Mouse (Mus musculus) intestine, embryonic 16.5 days (tissue): ENCODE data around the gene Ackr3. TPM values are rescaled to one million over a fixed set of nuclear protein-coding genes. Genes with fewer than 3 reads are reported as not detected.

Source experiments
- ATAC-seq: fragments of 200-750 bp; cut with Nextera tagmentation; 2 replicates; pipeline ENCODE4 v1.8.0; 2017; ENCODE audit warnings: moderate TSS enrichment, moderate library complexity
- H3K27ac ChIP-seq: fragments of 300-500 bp; sonication (generic); 2 replicates; pipeline ENCODE4 v1.5.1; 2014; ENCODE audit warnings: mild to moderate bottlenecking, low read length
- H3K27me3 ChIP-seq: fragments of 300-500 bp; sonication (generic); replicated peaks from 2 replicates; pipeline ENCODE4 v1.6.1; 2014; ENCODE audit warnings: low read length, control low read depth, mixed read lengths; ENCODE audit not compliant: control insufficient read depth, insufficient read depth
- H3K36me3 ChIP-seq: fragments of 300-500 bp; sonication (generic); 2 replicates; pipeline ENCODE4 v1.6.1; 2014; ENCODE audit warnings: low read length, control low read depth; ENCODE audit not compliant: control insufficient read depth, insufficient read depth
- H3K4me1 ChIP-seq: fragments of 300-500 bp; sonication (generic); 2 replicates; pipeline ENCODE4 v1.6.1; 2014; ENCODE audit warnings: low read length, control low read depth, mixed read lengths; ENCODE audit not compliant: control insufficient read depth, insufficient read depth
- H3K4me2 ChIP-seq: fragments of 300-500 bp; sonication (generic); 2 replicates; pipeline ENCODE4 v1.6.1; 2014; ENCODE audit warnings: low read depth, low read length, control low read depth
- H3K4me3 ChIP-seq: fragments of 300-500 bp; sonication (generic); 2 replicates; pipeline ENCODE4 v1.5.1; 2014; ENCODE audit warnings: mild to moderate bottlenecking, low read length
- H3K9ac ChIP-seq: fragments of 300-500 bp; sonication (generic); 2 replicates; pipeline ENCODE4 v1.6.1; 2014; ENCODE audit warnings: low read depth, low read length
- H3K9me3 ChIP-seq: fragments of 300-500 bp; sonication (generic); 2 replicates; pipeline ENCODE4 v1.6.1; 2016; ENCODE audit warnings: low read length, control low read depth; ENCODE audit not compliant: control insufficient read depth
- WGBS: fragments of 180-500 bp; shearing (Covaris S2); extraction: QIAGEN DNeasy Blood & Tissue Kit; methylation state at CpG from one replicate; pipeline ENCODE4 v1.1.7; 2014; 5-methylcytosine and 5-hydroxymethylcytosine counted together
- polyA plus RNA-seq: library from polyadenylated mRNA; unstranded; fragments of >200 nt; fragmentation: Nextera tagmentation; extraction: Ambion mirVana; gene quantifications from 2 replicates; pipeline ENCODE4 v1.2.1, GENCODE M21; 2015

The Ackr3 gene
- polyA plus RNA-seq, 1 experiment from 2014 or later = 11.8 TPM

DNA sequence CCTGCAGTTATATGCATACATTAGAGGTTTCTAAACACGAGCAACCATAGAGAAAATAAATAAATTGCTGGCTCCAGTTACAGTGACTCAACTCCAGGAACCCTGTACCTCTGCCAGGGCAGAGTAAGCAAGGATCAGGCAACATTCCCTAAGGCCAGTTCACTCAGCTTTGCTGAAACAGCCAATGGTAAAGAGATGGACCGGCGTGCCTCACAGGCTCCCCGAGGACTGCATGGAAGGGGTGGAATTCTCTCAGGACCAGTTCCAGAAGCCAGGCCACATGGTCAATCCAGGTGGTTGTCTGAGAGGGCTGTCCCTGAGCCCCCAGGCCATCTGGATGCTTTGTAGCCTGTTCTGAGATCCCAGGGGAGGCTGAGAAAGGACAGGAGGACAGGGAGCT, 26.8 kb downstream of the Ackr3 start:
- WGBS = 90% methylated on average over 4 of the region's 4 CpGs
- no peak overlapping the region for H3K9ac ChIP-seq
- no peak overlapping the region for H3K4me2 ChIP-seq
- no peak for ATAC-seq
- H3K9me3 ChIP-seq = no peaks in the 10 kb centered on the region
- H3K27me3 ChIP-seq = no peaks in the 10 kb centered on the region
- H3K27ac ChIP-seq = no peak overlapping the region
- peaks cover 13% of the 10 kb centered on the region; the same call in 1 of the 2 replicates for H3K4me1 ChIP-seq
- no peaks in the 10 kb centered on the region for H3K36me3 ChIP-seq
- H3K4me3 ChIP-seq = no peak overlapping the region

DNA sequence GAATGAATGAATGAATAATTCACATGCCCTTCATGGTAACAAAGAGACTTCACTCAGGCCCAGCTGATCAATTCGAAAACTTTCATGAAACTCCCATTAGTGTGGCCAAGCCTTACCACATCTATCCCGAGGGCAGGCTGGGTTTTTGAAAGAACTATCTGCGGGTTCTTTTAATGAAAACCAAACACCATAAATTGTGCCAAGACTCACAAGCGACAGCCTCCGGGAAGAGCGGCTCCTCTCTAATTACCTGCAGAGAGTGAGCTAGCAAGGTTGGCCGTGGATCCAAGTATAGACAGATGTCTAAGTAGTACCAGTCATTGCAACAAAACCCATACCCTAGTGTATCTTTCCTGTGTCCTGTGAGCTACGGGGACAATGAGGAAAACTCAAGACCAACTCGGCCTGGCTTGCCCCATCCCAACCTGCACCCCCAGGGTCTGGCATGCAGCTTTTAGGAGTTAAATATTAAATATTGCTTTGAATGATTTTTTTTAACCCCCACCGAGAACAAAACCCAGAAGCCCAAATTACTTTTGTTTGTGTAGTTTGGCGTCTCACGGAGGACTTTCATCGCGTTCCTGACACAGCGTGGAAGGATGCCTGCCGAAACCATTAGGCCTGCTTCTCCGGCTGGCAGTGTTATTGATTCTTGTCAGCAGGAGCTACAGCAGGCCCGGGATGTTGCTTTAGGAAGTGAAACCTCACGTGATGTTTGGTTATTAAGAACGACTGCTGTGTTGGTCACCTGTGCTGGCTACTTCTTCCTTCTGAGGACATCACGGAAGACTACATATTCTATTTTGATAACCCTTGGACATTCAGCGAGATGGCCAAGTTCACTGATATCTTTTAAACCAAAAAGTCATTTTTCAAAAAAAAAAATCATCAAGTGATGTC, 28.1 kb downstream of the Ackr3 start:
- Histone ChIP-seq H3K27me3 (no peaks in the 10 kb centered on the region), H3K27ac (no peak overlapping the region), H3K4me3 (no peak overlapping the region), H3K36me3 (no peaks in the 10 kb centered on the region), H3K9ac (no peak overlapping the region), H3K4me1 (peaks cover 10% of the 10 kb centered on the region; the same call in 1 of the 2 replicates), H3K4me2 (no peak overlapping the region), H3K9me3 (no peaks in the 10 kb centered on the region)
- no peak for ATAC-seq
- 64% methylated on average over 22 of the region's 22 CpGs for WGBS

DNA sequence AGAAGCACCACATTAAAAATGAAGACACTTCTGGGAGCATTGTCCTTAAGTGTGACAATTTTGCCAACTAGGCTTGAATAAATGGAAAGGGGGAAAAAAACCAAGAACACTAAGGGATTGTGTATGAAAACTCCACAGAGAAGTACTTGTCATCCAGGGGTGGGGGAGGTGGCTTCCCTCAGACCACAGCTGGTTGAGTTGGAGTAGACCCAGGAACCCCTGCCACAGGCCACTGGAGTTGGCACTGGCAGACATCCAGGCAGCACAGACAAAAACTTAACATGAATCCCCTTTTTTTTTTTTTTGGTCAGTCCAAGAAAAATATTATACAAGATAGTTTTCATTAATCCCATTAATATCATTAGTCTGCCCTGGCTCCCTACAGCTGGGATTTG, 28.7 kb downstream of the Ackr3 start:
- ATAC-seq = no peak
- Histone ChIP-seq H3K4me3 (no peak overlapping the region), H3K9me3 (no peaks in the 10 kb centered on the region), H3K27me3 (no peaks in the 10 kb centered on the region), H3K36me3 (no peaks in the 10 kb centered on the region), H3K27ac (no peak overlapping the region), H3K9ac (no peak overlapping the region), H3K4me2 (no peak overlapping the region), H3K4me1 (peaks cover 9% of the 10 kb centered on the region; the same call in 1 of the 2 replicates)

GRCm38 (mm10) chr1:90234620-90235054, 30.9 kb downstream of the Ackr3 start:
- Histone ChIP-seq H3K4me2 (no peak overlapping the region), H3K36me3 (no peaks in the 10 kb centered on the region), H3K27ac (no peak overlapping the region), H3K9me3 (no peaks in the 10 kb centered on the region), H3K9ac (no peak overlapping the region), H3K4me3 (no peak overlapping the region), H3K4me1 (no peaks in the 10 kb centered on the region), H3K27me3 (no peaks in the 10 kb centered on the region)
- ATAC-seq = no peak
- 68% methylated on average over 11 of the region's 11 CpGs for WGBS

DNA sequence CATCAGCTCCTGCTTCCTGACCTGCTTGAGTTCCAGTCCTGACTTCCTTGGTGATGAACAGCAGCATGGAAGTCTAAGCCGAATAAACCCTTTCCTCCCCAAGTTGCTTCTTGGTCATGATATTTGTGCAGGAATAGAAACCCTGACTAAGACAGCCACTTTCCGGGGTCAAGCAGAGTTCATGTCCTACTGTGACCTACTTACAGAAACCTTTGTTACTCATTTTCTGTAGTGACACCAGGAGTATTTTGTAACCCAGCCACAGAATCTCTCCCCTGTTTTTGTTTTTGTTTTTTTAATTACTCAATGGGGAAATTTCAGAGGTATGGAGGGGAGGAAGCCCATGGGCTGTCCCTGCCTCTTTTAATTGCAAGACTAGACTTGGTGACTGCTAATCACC, 32.9 kb downstream of the Ackr3 start:
- Histone ChIP-seq H3K4me3 (no peak overlapping the region), H3K27me3 (no peaks in the 10 kb centered on the region), H3K4me2 (no peak overlapping the region), H3K27ac (no peak overlapping the region), H3K9me3 (no peaks in the 10 kb centered on the region), H3K4me1 (no peaks in the 10 kb centered on the region), H3K36me3 (no peaks in the 10 kb centered on the region), H3K9ac (no peak overlapping the region)
- no peak for ATAC-seq
- 89% methylated on average over 2 of the region's 2 CpGs for WGBS

- Histone ChIP-seq H3K9ac (no peak overlapping the region), H3K9me3 (no peaks in the 10 kb centered on the region), H3K36me3 (no peaks in the 10 kb centered on the region), H3K27ac (no peak overlapping the region), H3K4me2 (no peak overlapping the region), H3K4me1 (no peaks in the 10 kb centered on the region), H3K27me3 (no peaks in the 10 kb centered on the region), H3K4me3 (no peak overlapping the region)
- 82% methylated on average over 9 of the region's 9 CpGs for WGBS
- no peak for ATAC-seq
Measured at GRCm38 (mm10) chr1:90238095-90238888, 34.5 kb downstream of the Ackr3 start.

- Histone ChIP-seq H3K9ac (no peak overlapping the region), H3K27me3 (no peaks in the 10 kb centered on the region), H3K36me3 (no peaks in the 10 kb centered on the region), H3K4me3 (no peak overlapping the region), H3K4me2 (no peak overlapping the region), H3K27ac (no peak overlapping the region), H3K9me3 (no peaks in the 10 kb centered on the region), H3K4me1 (no peaks in the 10 kb centered on the region)
- 86% methylated on average over 16 of the region's 16 CpGs for WGBS
- no peak for ATAC-seq
Measured at GRCm38 (mm10) chr1:90239336-90240225, 35.8 kb downstream of the Ackr3 start.

DNA sequence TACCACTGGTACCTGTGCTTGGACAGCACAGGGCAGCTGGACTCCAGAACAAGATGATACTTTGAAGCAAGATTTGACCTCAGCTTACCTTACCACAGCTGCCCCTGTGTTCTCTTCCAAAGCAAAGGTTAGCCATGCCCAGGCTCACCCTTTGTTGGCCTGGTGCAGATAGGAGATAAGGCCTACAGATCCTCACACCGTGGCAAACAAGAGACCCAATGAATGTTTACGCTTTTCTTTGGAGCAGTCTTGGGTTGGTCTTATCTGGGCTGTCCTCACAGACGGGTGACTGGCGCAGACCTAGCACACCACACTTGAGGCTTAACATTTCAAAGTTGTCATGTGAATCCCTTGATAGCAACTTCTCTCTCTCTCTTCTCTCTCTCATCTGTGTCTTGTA, 36.5 kb downstream of the Ackr3 start:
- Histone ChIP-seq H3K9me3 (no peaks in the 10 kb centered on the region), H3K9ac (no peak overlapping the region), H3K4me2 (no peak overlapping the region), H3K4me1 (no peaks in the 10 kb centered on the region), H3K4me3 (no peak overlapping the region), H3K27me3 (no peaks in the 10 kb centered on the region), H3K36me3 (no peaks in the 10 kb centered on the region), H3K27ac (no peak overlapping the region)
- no peak for ATAC-seq
- 62% methylated on average over 4 of the region's 4 CpGs for WGBS
